ENCODE assay signal across 25 mouse cellular contexts in the genomic region with DNA sequence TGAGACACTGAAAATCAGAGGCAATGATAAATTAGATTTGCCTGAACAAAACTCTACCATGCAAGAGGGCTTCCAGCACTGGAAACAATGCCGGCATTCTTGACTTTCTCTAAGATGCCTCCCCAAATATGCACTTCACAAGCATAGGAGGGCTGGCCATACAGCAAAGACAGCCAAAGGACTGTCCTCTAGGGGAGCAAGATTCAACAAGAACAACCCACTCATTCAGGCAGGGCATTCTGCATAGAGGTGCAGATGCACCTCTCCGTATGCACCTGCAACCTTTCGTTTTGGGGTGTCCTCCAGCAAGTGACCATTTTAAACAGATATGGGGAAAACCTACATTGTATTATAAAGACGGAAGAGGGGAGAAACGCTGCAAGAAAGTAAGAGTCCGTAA.
DNase-seq lines count a peak whose midpoint lies in the region; ATAC-seq and TF ChIP-seq lines count a peak whose summit lies in the region.
"Had no signal": no experiment of that assay in that cellular context is flagged by ENCODE, and none has a peak within 500 bp of the region (broad histone marks: within the 10 kb centered on the region; RNA-seq: fewer than 3 reads in every experiment).

No protein-coding gene starts in this region.

- 0 out of 2 replicates have a peak overlapping the region, but pooled peaks have one; percentile 39 for H3K27ac ChIP-seq in embryonic facial prominence, embryonic 13.5 days
- no peak overlapping the region for H3K27ac ChIP-seq in embryonic facial prominence, embryonic 10.5 days (replicated peaks)
- H3K27ac ChIP-seq in hindbrain, embryonic 13.5 days = peak overlapping the region; percentile 63
- H3K27ac ChIP-seq in hindbrain, embryonic 16.5 days (ENCODE audit: low read depth, low read length) = no peak overlapping the region
- H3K27ac ChIP-seq in midbrain, embryonic 14.5 days (replicated peaks; ENCODE audit: low read depth, low read length) = peak overlapping the region; percentile 39
- H3K27ac ChIP-seq: embryonic facial prominence, embryonic 15.5 days; limb, embryonic 10.5 days; limb, embryonic 15.5 days; liver, embryonic 13.5 days had no signal

- H3K4me2 ChIP-seq in embryonic facial prominence, embryonic 13.5 days = no peak overlapping the region
- H3K4me2 ChIP-seq in hindbrain, embryonic 13.5 days = no peak overlapping the region
- H3K4me2 ChIP-seq in hindbrain, embryonic 16.5 days (ENCODE audit: low read length) = no peak overlapping the region
- no peak overlapping the region for H3K4me2 ChIP-seq in midbrain, embryonic 14.5 days (ENCODE audit: low read length)
- H3K4me2 ChIP-seq: embryonic facial prominence, embryonic 15.5 days; limb, embryonic 15.5 days; liver, embryonic 13.5 days had no signal

- H3K9ac ChIP-seq in embryonic facial prominence, embryonic 13.5 days = no peak overlapping the region
- H3K9ac ChIP-seq in hindbrain, embryonic 13.5 days = no peak overlapping the region
- no peak overlapping the region for H3K9ac ChIP-seq in hindbrain, embryonic 16.5 days (ENCODE audit: low read depth, low read length)
- H3K9ac ChIP-seq in midbrain, embryonic 14.5 days (replicated peaks; ENCODE audit: low read length) = no peak overlapping the region
- H3K9ac ChIP-seq: embryonic facial prominence, embryonic 15.5 days; limb, embryonic 15.5 days; liver, embryonic 13.5 days had no signal

- no peak for DNase-seq in embryonic facial prominence, embryonic 10.5 days (ENCODE audit: low spot score)
- no peak for DNase-seq in brain, embryonic 14.5 days (ENCODE audit: low read depth)
- DNase-seq in midbrain, embryonic 14.5 days = no peak
- no peak for DNase-seq in kidney, adult 18-20 months
- DNase-seq: adrenal gland, postnatal 10 days; cerebellum, adult 11 months; cerebellum, adult 9-10 months; cerebellum, postnatal 36 days; kidney, postnatal 14 days; layer of hippocampus, adult 9-11 months; liver, embryonic 13.5 days; lung, adult 18-20 months; lung, postnatal 4 days; thymus, postnatal 4 days had no signal

- H3K27me3 ChIP-seq in embryonic facial prominence, embryonic 13.5 days = no peaks in the 10 kb centered on the region
- no peaks in the 10 kb centered on the region for H3K27me3 ChIP-seq in embryonic facial prominence, embryonic 10.5 days (replicated peaks; ENCODE audit: low read depth, poor library complexity, severe bottlenecking)
- no peaks in the 10 kb centered on the region for H3K27me3 ChIP-seq in hindbrain, embryonic 13.5 days
- no peaks in the 10 kb centered on the region for H3K27me3 ChIP-seq in hindbrain, embryonic 16.5 days (replicated peaks; ENCODE audit: control insufficient read depth, insufficient read depth, low read length)
- no peaks in the 10 kb centered on the region for H3K27me3 ChIP-seq in midbrain, embryonic 14.5 days (ENCODE audit: control insufficient read depth, insufficient read depth, low read length)
- H3K27me3 ChIP-seq: embryonic facial prominence, embryonic 15.5 days; limb, embryonic 15.5 days; liver, embryonic 13.5 days; megakaryocyte, embryonic 14.5 days had no signal

- TF ChIP-seq CTCF in brain, embryonic 14.5 days (IDR thresholded peaks at IDR 0.05; ENCODE audit: borderline replicate concordance, extremely low read depth, insufficient read depth, insufficient read length) = peak; percentile 0; the same call in 1 of the 2 replicates

- no peaks in the 10 kb centered on the region for H3K9me3 ChIP-seq in embryonic facial prominence, embryonic 13.5 days
- no peaks in the 10 kb centered on the region for H3K9me3 ChIP-seq in embryonic facial prominence, embryonic 10.5 days
- H3K9me3 ChIP-seq in hindbrain, embryonic 13.5 days = no peaks in the 10 kb centered on the region
- H3K9me3 ChIP-seq in hindbrain, embryonic 16.5 days (ENCODE audit: control insufficient read depth, low read length) = no peaks in the 10 kb centered on the region
- H3K9me3 ChIP-seq in midbrain, embryonic 14.5 days (ENCODE audit: control insufficient read depth, low read length) = no peaks in the 10 kb centered on the region
- H3K9me3 ChIP-seq: embryonic facial prominence, embryonic 15.5 days; limb, embryonic 10.5 days; limb, embryonic 15.5 days; liver, embryonic 13.5 days had no signal

- no peak for ATAC-seq in embryonic facial prominence, embryonic 13.5 days (ENCODE audit: insufficient number of reproducible peaks, insufficient read depth, low FRiP score, low TSS enrichment, low read depth)
- no peak for ATAC-seq in hindbrain, embryonic 13.5 days (ENCODE audit: low FRiP score)
- no peak for ATAC-seq in hindbrain, embryonic 16.5 days
- ATAC-seq in midbrain, embryonic 14.5 days (ENCODE audit: low FRiP score, low TSS enrichment) = no peak
- ATAC-seq: forebrain, embryonic 16.5 days; intestine, postnatal 0 days; lung, postnatal 0 days; Patski had no signal

- peaks cover 4% of the 10 kb centered on the region; the same call in 1 of the 2 replicates for H3K36me3 ChIP-seq in embryonic facial prominence, embryonic 13.5 days
- H3K36me3 ChIP-seq in embryonic facial prominence, embryonic 10.5 days (replicated peaks) = no peaks in the 10 kb centered on the region
- no peaks in the 10 kb centered on the region for H3K36me3 ChIP-seq in hindbrain, embryonic 13.5 days
- no peaks in the 10 kb centered on the region for H3K36me3 ChIP-seq in hindbrain, embryonic 16.5 days (ENCODE audit: control insufficient read depth, insufficient read depth, low read length)
- no peaks in the 10 kb centered on the region for H3K36me3 ChIP-seq in midbrain, embryonic 14.5 days (ENCODE audit: control insufficient read depth, insufficient read depth, low read length)
- H3K36me3 ChIP-seq: embryonic facial prominence, embryonic 15.5 days; limb, embryonic 10.5 days; limb, embryonic 15.5 days; liver, embryonic 13.5 days had no signal

- H3K4me3 ChIP-seq in embryonic facial prominence, embryonic 13.5 days = no peak overlapping the region
- no peak overlapping the region for H3K4me3 ChIP-seq in embryonic facial prominence, embryonic 10.5 days
- no peak overlapping the region for H3K4me3 ChIP-seq in hindbrain, embryonic 13.5 days
- no peak overlapping the region for H3K4me3 ChIP-seq in hindbrain, embryonic 16.5 days (ENCODE audit: low read length)
- no peak overlapping the region for H3K4me3 ChIP-seq in midbrain, embryonic 14.5 days (replicated peaks; ENCODE audit: low read depth, low read length)
- H3K4me3 ChIP-seq: embryonic facial prominence, embryonic 15.5 days; limb, embryonic 10.5 days; limb, embryonic 15.5 days; liver, embryonic 13.5 days; megakaryocyte, embryonic 14.5 days had no signal

- no peak for TF ChIP-seq POLR2A in brain, embryonic 14.5 days (IDR thresholded peaks at IDR 0.05; ENCODE audit: borderline replicate concordance, extremely low read depth, insufficient read depth, insufficient read length, poor library complexity, severe bottlenecking)

- H3K4me1 ChIP-seq in embryonic facial prominence, embryonic 13.5 days = peaks cover 27% of the 10 kb centered on the region
- peaks cover 5% of the 10 kb centered on the region; the same call in 1 of the 2 replicates for H3K4me1 ChIP-seq in embryonic facial prominence, embryonic 10.5 days
- peaks cover 16% of the 10 kb centered on the region for H3K4me1 ChIP-seq in hindbrain, embryonic 13.5 days (replicated peaks)
- no peaks in the 10 kb centered on the region for H3K4me1 ChIP-seq in hindbrain, embryonic 16.5 days (ENCODE audit: control insufficient read depth, insufficient read depth, low read depth, low read length)
- peaks cover 15% of the 10 kb centered on the region; the same call in 1 of the 2 replicates for H3K4me1 ChIP-seq in midbrain, embryonic 14.5 days (ENCODE audit: control insufficient read depth, insufficient read depth, low read length)
- H3K4me1 ChIP-seq: embryonic facial prominence, embryonic 15.5 days; limb, embryonic 15.5 days; liver, embryonic 13.5 days; megakaryocyte, embryonic 14.5 days had no signal

- WGBS in embryonic facial prominence, embryonic 13.5 days = 83% methylated on average over 6 of the region's 6 CpGs
- WGBS in embryonic facial prominence, embryonic 10.5 days = 88% methylated on average over 6 of the region's 6 CpGs
- WGBS in hindbrain, embryonic 13.5 days = 83% methylated on average over 6 of the region's 6 CpGs
- 84% methylated on average over 6 of the region's 6 CpGs for WGBS in hindbrain, embryonic 16.5 days
- WGBS in midbrain, embryonic 14.5 days = 87% methylated on average over 6 of the region's 6 CpGs

Comparison
In these comparisons a context has a peak if more than half of its experiments do, and no peak if none do; other contexts are left out.
1. H3K27ac ChIP-seq: peak in embryonic facial prominence, embryonic 13.5 days (single experiment), hindbrain, embryonic 13.5 days (single experiment) and midbrain, embryonic 14.5 days (single experiment); none in embryonic facial prominence, embryonic 10.5 days (single experiment) and hindbrain, embryonic 16.5 days (single experiment).